Mouse (Mus musculus) heart, embryonic 11.5 days (tissue): ENCODE measurements around the gene Ankrd12. TPM values are rescaled to one million over a fixed set of nuclear protein-coding genes. Genes with fewer than 3 reads are reported as not detected.
"Not testable (repeated sequence)": the region's sequence is repeated elsewhere in the genome, so short reads cannot be mapped to it uniquely, and the experiment has no call there.

Experiments
- ATAC-seq: fragments of 200-750 bp; cut with Nextera tagmentation; replicated peaks from 2 replicates; pipeline ENCODE4 v1.8.0; 2017; ENCODE audit warnings: moderate library complexity; ENCODE audit not compliant: insufficient number of reproducible peaks, low FRiP score, low TSS enrichment
- H3K27ac ChIP-seq: fragments of 300-500 bp; sonication (generic); 2 replicates; pipeline ENCODE4 v1.5.1; 2014; ENCODE audit warnings: mild to moderate bottlenecking, low read depth, low read length
- H3K27me3 ChIP-seq: fragments of 300-500 bp; sonication (generic); 2 replicates; pipeline ENCODE4 v1.6.1; 2014; ENCODE audit warnings: mild to moderate bottlenecking, low read length, mixed read lengths; ENCODE audit not compliant: control insufficient read depth, insufficient read depth
- H3K36me3 ChIP-seq: fragments of 300-500 bp; sonication (generic); 2 replicates; pipeline ENCODE4 v1.6.1; 2014; ENCODE audit warnings: mild to moderate bottlenecking, low read length, moderate library complexity, mixed read lengths; ENCODE audit not compliant: control insufficient read depth, insufficient read depth
- H3K4me1 ChIP-seq: fragments of 300-500 bp; sonication (generic); 2 replicates; pipeline ENCODE4 v1.6.1; 2014; ENCODE audit warnings: low read length; ENCODE audit not compliant: control insufficient read depth, insufficient read depth
- H3K4me2 ChIP-seq: fragments of 300-500 bp; sonication (generic); 2 replicates; pipeline ENCODE4 v1.6.1; 2014; ENCODE audit warnings: mild to moderate bottlenecking, moderate library complexity
- H3K4me3 ChIP-seq: fragments of 300-500 bp; sonication (generic); 2 replicates; pipeline ENCODE4 v1.5.1; 2014; ENCODE audit warnings: low read depth, low read length
- H3K9ac ChIP-seq: fragments of 300-500 bp; sonication (generic); 2 replicates; pipeline ENCODE4 v1.6.1; 2014; ENCODE audit warnings: mild to moderate bottlenecking, low read depth, low read length, moderate library complexity
- H3K9me3 ChIP-seq: fragments of 300-500 bp; sonication (generic); replicated peaks from 2 replicates; pipeline ENCODE4 v1.6.1; 2016; ENCODE audit warnings: low read length; ENCODE audit not compliant: control insufficient read depth
- whole genome bisulfite sequencing: fragments of 180-500 bp; shearing (Covaris S2); extraction: QIAGEN DNeasy Blood & Tissue Kit; methylation state at CpG from one replicate; pipeline ENCODE4 v1.1.7; 2014; ENCODE audit not compliant: insufficient replicate concordance; 5-methylcytosine and 5-hydroxymethylcytosine counted together
- polyA plus RNA-seq: library from polyadenylated mRNA; unstranded; fragments of >200 nt; fragmentation: Nextera tagmentation; extraction: Ambion mirVana; gene quantifications from 2 replicates; pipeline ENCODE4 v1.2.1, GENCODE M21; 2014

Gene Ankrd12
- polyA plus RNA-seq, 1 experiment from 2014 or later, result 17.7 TPM

- H3K9ac ChIP-seq, H3K4me1 ChIP-seq, H3K9me3 ChIP-seq, ATAC-seq, H3K4me3 ChIP-seq, H3K36me3 ChIP-seq, H3K27me3 ChIP-seq, H3K27ac ChIP-seq, H3K4me2 ChIP-seq: not testable (repeated sequence)
- WGBS, result 92% methylated on average over 2 of the region's 2 CpGs
Measured at GRCm38 (mm10) chr17:66069036-66069435, 7.9 kb downstream of the Ankrd12 start.

- no peaks in the 10 kb centered on the region for H3K27me3 ChIP-seq
- H3K4me1 ChIP-seq, result no peaks in the 10 kb centered on the region
- no peak overlapping the region for H3K4me3 ChIP-seq
- H3K4me2 ChIP-seq, result no peak overlapping the region
- H3K9ac ChIP-seq, result no peak overlapping the region
- no peaks in the 10 kb centered on the region for H3K9me3 ChIP-seq
- no peak for ATAC-seq
- H3K27ac ChIP-seq, result no peak overlapping the region
- WGBS, result 67% methylated on average over 4 of the region's 4 CpGs
- H3K36me3 ChIP-seq, result no peaks in the 10 kb centered on the region
Measured at GRCm38 (mm10) chr17:66065115-66065514, 11.8 kb downstream of the Ankrd12 start.

GRCm38 (mm10) chr17:66061241-66061938, 15.5 kb downstream of the Ankrd12 start:
- H3K27ac ChIP-seq, result no peak overlapping the region
- H3K4me3 ChIP-seq, result no peak overlapping the region
- H3K27me3 ChIP-seq, result no peaks in the 10 kb centered on the region
- H3K9me3 ChIP-seq, result no peaks in the 10 kb centered on the region
- H3K4me2 ChIP-seq, result no peak overlapping the region
- no peak for ATAC-seq
- no peak overlapping the region for H3K9ac ChIP-seq
- 63% methylated on average over 8 of the region's 8 CpGs for WGBS
- H3K36me3 ChIP-seq, result no peaks in the 10 kb centered on the region
- H3K4me1 ChIP-seq, result no peaks in the 10 kb centered on the region

- Histone ChIP-seq H3K27me3 (no peaks in the 10 kb centered on the region), H3K4me2 (no peak overlapping the region), H3K9me3 (no peaks in the 10 kb centered on the region), H3K27ac (no peak overlapping the region), H3K36me3 (no peaks in the 10 kb centered on the region), H3K4me1 (no peaks in the 10 kb centered on the region), H3K9ac (no peak overlapping the region), H3K4me3 (no peak overlapping the region)
- ATAC-seq, result no peak
- WGBS, result 84% methylated on average over 4 of the region's 4 CpGs
Measured at GRCm38 (mm10) chr17:66058160-66058559, 18.7 kb downstream of the Ankrd12 start.

GRCm38 (mm10) chr17:66057145-66057544, 19.7 kb downstream of the Ankrd12 start:
- WGBS, result 84% methylated on average over 2 of the region's 2 CpGs
- Histone ChIP-seq H3K9me3 (no peaks in the 10 kb centered on the region), H3K4me3 (no peak overlapping the region), H3K4me1 (no peaks in the 10 kb centered on the region), H3K27ac (no peak overlapping the region), H3K9ac (no peak overlapping the region), H3K36me3 (no peaks in the 10 kb centered on the region), H3K27me3 (no peaks in the 10 kb centered on the region), H3K4me2 (no peak overlapping the region)
- no peak for ATAC-seq

- H3K36me3 ChIP-seq, result no peaks in the 10 kb centered on the region
- no peaks in the 10 kb centered on the region for H3K9me3 ChIP-seq
- no peak overlapping the region for H3K9ac ChIP-seq
Measured at GRCm38 (mm10) chr17:66053349-66053748, 23.5 kb downstream of the Ankrd12 start.

GRCm38 (mm10) chr17:66048795-66049194, 28.1 kb downstream of the Ankrd12 start:
- Histone ChIP-seq H3K4me1 (no peaks in the 10 kb centered on the region), H3K9me3 (no peaks in the 10 kb centered on the region), H3K36me3 (no peaks in the 10 kb centered on the region), H3K27me3 (no peaks in the 10 kb centered on the region), H3K4me2 (no peak overlapping the region), H3K9ac (no peak overlapping the region), H3K4me3 (no peak overlapping the region), H3K27ac (no peak overlapping the region)
- 81% methylated on average over 4 of the region's 4 CpGs for WGBS
- no peak for ATAC-seq

More at GRCm38 (mm10) chr17:66053349-66053748, 23.5 kb downstream of the Ankrd12 start:
- Histone ChIP-seq H3K27ac (no peak overlapping the region), H3K27me3 (no peaks in the 10 kb centered on the region), H3K4me2 (no peak overlapping the region), H3K4me3 (no peak overlapping the region), H3K4me1 (no peaks in the 10 kb centered on the region)
- WGBS, result 57% methylated on average over 4 of the region's 4 CpGs
- ATAC-seq, result no peak

- no peak for ATAC-seq
- no peaks in the 10 kb centered on the region for H3K27me3 ChIP-seq
- no peaks in the 10 kb centered on the region for H3K36me3 ChIP-seq
- 60% methylated on average over 5 of the region's 5 CpGs for whole genome bisulfite sequencing
- 0 out of 2 replicates have a peak overlapping the region, but pooled peaks have one; percentile 16 for H3K9ac ChIP-seq
- no peak overlapping the region for H3K4me2 ChIP-seq
- no peaks in the 10 kb centered on the region for H3K9me3 ChIP-seq
- no peak overlapping the region for H3K4me3 ChIP-seq
- H3K4me1 ChIP-seq, result no peaks in the 10 kb centered on the region
- H3K27ac ChIP-seq, result no peak overlapping the region
Measured at GRCm38 (mm10) chr17:66048199-66048598, 28.7 kb downstream of the Ankrd12 start.

GRCm38 (mm10) chr17:66043679-66044078, 33.2 kb downstream of the Ankrd12 start:
- not testable (repeated sequence) for H3K9me3 ChIP-seq, H3K4me2 ChIP-seq, H3K9ac ChIP-seq, H3K36me3 ChIP-seq, H3K27me3 ChIP-seq, H3K4me3 ChIP-seq, ATAC-seq, H3K4me1 ChIP-seq, H3K27ac ChIP-seq
- WGBS, result 84% methylated on average over 4 of the region's 4 CpGs
